Mouse (Mus musculus) layer of hippocampus, adult 9-10 months (tissue): ENCODE measurements around the gene Pithd1.
"Not testable (repeated sequence)": the region's sequence is repeated elsewhere in the genome, so short reads cannot be mapped to it uniquely, and the experiment has no call there.

Experiments used
- DNase-seq: peaks from one replicate; pipeline ENCODE4 v3.0.0; 2022; ENCODE audit warnings: low spot score

Pithd1 gene

GRCm38 (mm10) chr4:135986301-135986942 lies 642 bp downstream of the Pithd1 start:
- no peak for DNase-seq

GRCm38 (mm10) chr4:135985769-135986168 lies 1.3 kb downstream of the Pithd1 start:
- no peak for DNase-seq

- no peak for DNase-seq
Observed at GRCm38 (mm10) chr4:135985193-135985592, 1.9 kb downstream of the Pithd1 start.

- DNase-seq, result no peak
Observed at GRCm38 (mm10) chr4:135984556-135984955, 2.5 kb downstream of the Pithd1 start.

GRCm38 (mm10) chr4:135981524-135982063 lies 5.5 kb downstream of the Pithd1 start:
- DNase-seq, result peak; percentile 79

- DNase-seq, result not testable (repeated sequence)
Observed at GRCm38 (mm10) chr4:135980223-135980622, 6.8 kb downstream of the Pithd1 start.

GRCm38 (mm10) chr4:135976146-135976545 lies 10.9 kb downstream of the Pithd1 start:
- DNase-seq, result no peak

- DNase-seq, result no peak
Observed at GRCm38 (mm10) chr4:135972911-135973811, 13.9 kb downstream of the Pithd1 start.

- DNase-seq, result no peak
Observed at GRCm38 (mm10) chr4:135972556-135972906, 14.5 kb downstream of the Pithd1 start, which contains the start of gene Lypla2. Lypla2 (minus strand) TSS chr4:135972626.

GRCm38 (mm10) chr4:135971805-135972555 lies 15.1 kb downstream of the Pithd1 start:
- DNase-seq, result no peak

GRCm38 (mm10) chr4:135970585-135970984 lies 16.5 kb downstream of the Pithd1 start:
- no peak for DNase-seq

- no peak for DNase-seq
Observed at GRCm38 (mm10) chr4:135969070-135969750, 17.9 kb downstream of the Pithd1 start.

GRCm38 (mm10) chr4:135968271-135968869 lies 18.7 kb downstream of the Pithd1 start:
- DNase-seq, result no peak

- no peak for DNase-seq
Observed at GRCm38 (mm10) chr4:135967086-135967760, 19.8 kb downstream of the Pithd1 start.

- no peak for DNase-seq
Observed at GRCm38 (mm10) chr4:135966283-135966682, 20.8 kb downstream of the Pithd1 start.

- no peak for DNase-seq
Observed at GRCm38 (mm10) chr4:135965113-135965512, 22.0 kb downstream of the Pithd1 start.

- no peak for DNase-seq
Observed at GRCm38 (mm10) chr4:135964426-135964825, 22.6 kb downstream of the Pithd1 start.

- DNase-seq, result no peak
Observed at GRCm38 (mm10) chr4:135963457-135964193, 23.4 kb downstream of the Pithd1 start, which contains the start of gene Gale. Gale (plus strand) TSS chr4:135963727.

- no peak for DNase-seq
Observed at GRCm38 (mm10) chr4:135962946-135963345, 24.1 kb downstream of the Pithd1 start.

- DNase-seq, result no peak
Observed at GRCm38 (mm10) chr4:135962198-135962597, 24.9 kb downstream of the Pithd1 start.
